Mouse (Mus musculus) cerebellum, adult 2 months (tissue): ENCODE measurements around the gene Gda.

ENCODE experiments used
- CTCF ChIP-seq: fragments of 200-500 bp; IDR thresholded peaks from 2 replicates; pipeline ENCODE4 v1.5.1; 2011; ENCODE audit warnings: low read depth, mild to moderate bottlenecking, control low read depth, low read length, moderate library complexity, borderline replicate concordance; ENCODE audit not compliant: insufficient read depth
- POLR2A ChIP-seq: fragments of 200-500 bp; IDR thresholded peaks from 2 replicates; pipeline ENCODE4 v1.6.1; 2011; ENCODE audit warnings: low read length, control low read depth, borderline replicate concordance; ENCODE audit not compliant: insufficient read depth

GRCm38 (mm10) chr19:21441787-21442186 lies 31.5 kb downstream of the Gda start:
- TF ChIP-seq CTCF (no peak), POLR2A (no peak)
